Mouse (Mus musculus) brain, adult 2 months (tissue): Measurements from ENCODE around the gene Ypel4.

Experiments used
- DNase-seq: peaks from one replicate; pipeline ENCODE4 v3.0.0; 2011; ENCODE audit warnings: low read depth, low spot score

Ypel4 gene

DNA sequence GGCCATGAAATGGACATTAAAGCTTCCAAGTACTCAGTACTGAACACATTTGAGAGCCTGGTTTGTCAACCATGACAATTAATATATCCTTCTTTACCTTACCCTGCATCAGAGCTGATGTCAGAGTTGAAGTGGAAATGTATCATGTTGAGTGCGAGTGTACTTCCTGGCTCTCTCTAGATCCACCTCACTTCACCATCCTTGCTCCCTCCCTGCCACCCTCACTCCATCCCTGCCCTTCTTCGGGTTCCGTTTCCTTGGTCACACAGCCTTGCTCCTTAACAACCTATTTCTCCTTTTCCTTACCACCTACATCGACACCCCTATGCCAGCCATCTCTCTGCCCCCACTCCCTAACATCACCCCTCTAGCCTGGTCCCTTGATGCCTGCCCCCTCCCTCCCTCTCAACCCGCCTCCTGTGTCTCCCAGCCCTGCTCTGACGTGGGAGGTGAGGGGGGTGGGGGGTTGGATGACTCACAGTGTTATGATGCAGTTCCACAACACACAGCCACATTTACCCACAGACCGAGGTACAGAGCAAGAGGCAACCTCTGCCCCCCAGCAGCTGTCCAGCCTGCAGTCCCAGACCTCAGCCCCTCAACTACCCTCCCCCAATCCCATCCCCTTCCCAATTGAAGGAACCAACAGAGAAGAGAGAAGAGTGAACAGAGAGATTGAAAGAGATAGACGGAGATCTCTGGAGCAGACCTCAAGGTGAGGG, at the start of gene Ypel4:
Ypel4 (plus strand) TSS at position 480 of the 722 bp plus-strand sequence.
- DNase-seq: peak; percentile 96

DNA sequence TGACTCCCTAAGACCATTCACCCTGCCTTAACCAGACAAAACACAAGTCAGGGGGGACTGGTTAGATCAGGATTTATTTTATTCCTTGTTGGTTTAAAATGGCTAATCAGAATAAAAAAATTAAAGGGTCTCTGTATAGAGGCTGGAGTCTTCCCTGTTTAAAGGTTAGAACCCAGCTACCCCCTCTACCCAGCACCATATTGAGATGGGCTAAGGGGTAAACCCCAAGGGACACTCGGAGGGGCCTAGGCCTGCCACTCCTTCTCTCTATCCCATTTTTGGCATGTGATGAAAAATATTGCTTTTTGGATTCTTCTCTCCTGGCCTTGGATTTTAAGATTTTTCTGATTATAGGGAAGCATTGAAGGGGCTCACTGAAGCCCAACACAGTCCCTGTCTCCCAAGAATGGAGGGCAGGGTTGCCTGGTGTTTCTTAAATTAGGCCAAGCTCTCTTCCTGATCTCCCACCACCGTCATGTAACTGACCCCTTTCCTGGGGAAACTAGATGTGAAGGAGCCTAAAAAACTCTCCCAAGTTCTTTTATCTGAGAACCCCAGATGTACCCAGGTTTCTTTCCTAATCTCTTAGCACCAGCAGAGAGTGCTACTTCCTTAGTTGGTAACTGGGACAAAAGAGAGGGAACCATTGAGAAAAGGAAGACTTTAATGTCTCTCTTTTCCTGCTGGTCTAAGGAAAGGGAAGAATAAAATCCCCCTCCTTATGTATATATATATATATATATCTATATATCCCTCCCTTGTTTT, 45.6 kb upstream of the Ypel4 start:
- no peak for DNase-seq

DNA sequence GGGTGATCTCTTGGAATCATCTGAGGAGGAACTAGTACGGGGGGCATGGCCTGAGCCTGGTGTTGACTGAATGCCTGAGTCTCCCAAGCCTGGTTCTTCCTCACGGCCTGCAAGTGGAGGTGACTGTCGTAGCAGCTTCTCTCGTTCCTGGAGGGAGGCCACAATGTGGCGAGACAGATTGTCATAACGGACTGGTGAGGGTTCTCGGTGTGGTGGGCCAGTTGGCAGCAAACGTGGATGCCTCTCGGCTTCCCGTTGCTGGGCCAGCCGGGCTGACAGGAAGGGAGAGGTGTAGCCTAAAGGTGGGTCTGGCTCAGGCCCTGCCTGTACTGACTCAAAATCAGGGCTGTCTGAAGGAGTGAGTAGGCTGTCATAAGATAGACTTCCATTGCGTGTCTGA, 43.8 kb upstream of the Ypel4 start:
- DNase-seq: peak; percentile 47

DNA sequence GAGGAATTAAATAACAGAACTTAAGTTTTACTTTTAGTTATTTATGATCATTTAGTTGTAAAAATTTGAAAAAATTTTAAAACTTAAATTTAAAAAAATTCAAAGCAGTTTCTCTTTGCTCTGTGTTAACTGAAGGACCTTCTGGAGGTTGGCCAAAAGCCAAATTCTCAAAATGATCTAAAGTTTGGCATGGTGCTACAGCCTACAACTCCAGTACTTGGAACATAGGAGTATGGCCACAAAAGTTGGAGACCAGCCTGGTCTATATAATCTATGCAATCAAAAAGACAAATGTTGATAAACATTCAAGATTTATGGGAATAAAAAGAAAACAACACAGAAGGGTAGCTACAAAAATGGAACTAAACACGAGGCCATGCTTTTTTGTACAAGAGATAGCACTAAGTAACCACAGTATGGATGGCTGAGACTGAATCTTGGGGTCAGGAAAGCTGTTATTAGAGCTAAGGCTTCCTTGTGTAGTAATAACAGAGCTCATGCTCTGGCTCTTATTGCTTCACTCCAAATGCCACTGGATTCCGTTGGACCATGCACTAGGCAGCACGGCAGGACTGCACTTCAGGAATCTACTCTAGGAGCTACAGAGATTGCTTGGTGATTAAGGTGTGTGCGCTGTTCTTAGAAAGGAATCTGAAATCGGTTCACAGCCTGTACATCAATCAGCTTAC, 38.7 kb upstream of the Ypel4 start:
- DNase-seq: no peak

DNA sequence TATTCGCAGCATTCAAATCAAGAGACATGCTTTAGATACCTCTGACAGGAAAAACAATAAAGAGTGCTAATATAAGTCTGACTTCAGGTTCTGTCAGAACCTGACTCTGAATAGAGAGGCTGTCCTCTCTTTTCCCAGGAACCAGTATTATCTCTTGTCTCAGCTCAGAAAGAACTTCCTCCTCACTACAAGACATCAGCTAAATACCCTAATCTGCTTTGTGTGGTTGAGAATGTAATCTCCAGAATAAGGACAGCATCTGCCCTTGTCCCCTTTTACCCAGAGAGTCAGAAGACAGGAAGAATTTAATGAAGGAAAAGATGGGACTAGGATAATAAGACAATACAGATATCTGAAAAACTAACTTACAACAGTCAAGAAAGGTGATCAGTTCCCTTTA, 30.4 kb upstream of the Ypel4 start:
- DNase-seq: no peak

DNA sequence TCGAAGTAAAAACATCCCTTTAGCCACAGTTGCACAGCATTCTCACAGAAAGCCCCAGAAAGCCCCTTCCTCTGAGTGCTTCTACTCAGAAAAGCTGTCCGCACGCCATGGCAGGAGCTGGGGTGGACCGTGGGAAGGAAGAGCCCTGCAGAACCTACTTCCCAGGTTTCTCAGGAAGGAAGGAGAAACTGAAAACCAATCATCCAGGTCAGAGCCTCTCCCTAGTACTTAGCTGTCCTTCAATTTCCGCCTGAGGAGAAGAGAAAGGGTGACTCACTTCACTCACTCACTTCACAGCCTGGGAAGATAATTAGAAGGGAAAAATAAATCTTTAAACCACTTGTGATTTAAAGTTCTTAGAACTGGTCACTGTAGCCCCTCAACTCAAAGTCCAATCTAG, 29.5 kb upstream of the Ypel4 start:
- no peak for DNase-seq

DNA sequence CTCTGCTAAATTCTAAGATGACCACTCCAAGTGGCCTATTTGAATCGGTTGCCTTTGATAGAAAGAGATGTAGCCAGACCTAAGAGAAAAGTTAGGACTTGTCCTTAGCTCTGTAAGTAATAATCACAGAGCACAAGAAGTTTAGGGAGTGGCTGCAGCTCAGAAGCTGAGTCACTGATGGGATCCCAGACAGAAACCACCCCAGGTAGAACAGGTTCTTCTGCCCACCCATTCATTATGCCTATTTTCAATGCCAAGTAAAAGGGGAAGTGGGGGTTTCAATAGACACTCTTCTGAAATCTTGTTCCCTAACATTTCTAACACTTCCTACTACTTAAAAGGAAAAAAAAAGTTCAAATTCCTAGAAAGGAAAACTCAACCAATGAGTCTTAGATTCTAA, 28.6 kb upstream of the Ypel4 start:
- no peak for DNase-seq

DNA sequence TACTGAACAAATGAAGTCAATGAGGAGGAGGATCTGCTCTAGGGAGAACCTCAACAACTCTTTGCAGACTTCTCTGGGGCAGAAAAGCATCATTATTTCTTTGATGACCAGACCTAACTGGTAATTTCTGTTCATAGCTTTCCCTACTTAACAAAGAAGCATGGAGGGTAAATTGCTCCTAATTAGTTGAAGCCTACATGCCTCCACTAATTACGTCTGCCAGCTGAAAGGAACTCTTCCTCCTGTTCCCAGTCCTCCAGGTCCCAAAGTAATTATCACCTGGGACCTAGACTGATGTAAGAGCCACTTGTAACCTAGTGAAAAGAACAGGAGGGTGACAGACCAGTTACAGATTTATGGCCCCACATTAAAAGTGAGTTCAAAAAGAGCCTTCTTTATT, 26.3 kb upstream of the Ypel4 start:
- peak; percentile 16 for DNase-seq

DNA sequence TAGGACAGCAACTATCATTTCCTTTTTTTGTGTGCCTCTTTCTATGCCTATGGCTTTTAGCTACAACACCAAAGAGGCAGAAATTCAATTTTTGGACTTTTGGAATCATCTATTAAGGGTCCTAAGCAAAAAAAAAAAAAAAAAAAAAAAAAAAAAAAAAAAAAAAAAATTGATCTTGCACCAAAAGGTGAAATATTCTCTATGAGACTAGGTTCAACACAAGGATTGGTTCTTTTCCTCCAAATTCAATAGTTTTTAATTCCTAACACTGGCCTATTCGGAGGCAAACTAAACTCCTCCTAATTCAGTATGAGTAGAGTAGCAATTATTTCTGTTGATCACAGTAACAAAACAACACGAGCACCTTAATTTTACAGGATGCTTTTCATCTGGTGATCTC, 22.0 kb upstream of the Ypel4 start:
- no peak for DNase-seq

DNA sequence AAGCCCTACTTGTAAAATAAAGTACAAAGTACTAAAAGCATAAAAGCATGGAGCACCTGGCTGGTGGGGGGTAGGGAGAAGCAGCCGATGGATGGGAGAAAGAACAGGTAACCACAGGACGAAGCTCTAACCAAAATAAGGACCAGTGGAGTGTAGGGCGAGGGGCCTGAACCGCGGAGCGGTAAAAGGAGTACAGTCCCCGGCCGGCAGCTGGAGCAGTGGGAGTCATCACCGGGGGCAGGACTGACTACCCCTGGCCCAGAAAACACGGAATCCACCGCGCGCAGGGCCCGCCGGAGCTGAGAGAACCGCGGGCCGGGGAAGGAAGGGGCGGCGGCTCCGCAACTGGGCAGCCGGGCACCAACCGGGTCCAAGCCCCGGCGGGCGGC, 19.4 kb upstream of the Ypel4 start:
- DNase-seq: no peak

DNA sequence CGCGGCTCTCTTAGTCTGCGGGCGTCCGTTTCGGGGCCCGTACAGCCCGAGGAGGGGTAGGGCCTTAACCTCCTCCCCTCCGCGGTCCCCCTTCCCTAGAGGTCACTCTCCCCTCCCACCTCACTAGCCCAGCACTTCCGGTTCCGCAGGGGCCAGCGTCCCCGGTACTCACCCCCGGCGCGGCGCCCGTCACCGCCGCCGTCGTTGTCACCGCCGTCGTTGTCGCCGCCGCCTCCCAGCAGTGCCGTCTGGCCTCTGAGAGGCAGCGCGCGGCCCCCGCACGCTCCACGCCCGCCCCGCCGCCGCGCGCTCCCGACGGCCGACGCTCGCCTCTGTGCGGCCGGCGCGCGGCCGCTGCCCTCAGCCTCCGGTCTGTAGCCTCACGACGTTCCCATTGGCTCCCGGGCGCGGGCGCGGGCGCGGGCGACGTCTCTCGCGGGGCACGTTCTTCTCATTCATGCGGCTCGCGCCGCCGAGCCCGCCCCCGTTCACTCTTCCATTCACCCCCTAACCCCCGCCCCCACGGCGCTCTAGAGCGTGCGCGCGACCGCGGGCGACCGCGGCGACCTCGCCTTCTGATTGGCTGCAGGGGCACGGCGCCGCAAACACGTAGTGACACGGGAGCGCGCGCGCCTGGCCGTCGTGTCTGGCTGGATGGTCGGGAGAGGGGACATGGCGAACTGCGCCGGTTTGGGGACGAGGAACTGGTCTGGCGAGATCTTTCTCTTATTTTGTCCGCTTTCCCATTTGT, 18.9 kb upstream of the Ypel4 start, which contains the start of gene Zdhhc5:
Zdhhc5 (minus strand) TSS at position 370 of the 751 bp plus-strand sequence.
- DNase-seq: peak; percentile 99

DNA sequence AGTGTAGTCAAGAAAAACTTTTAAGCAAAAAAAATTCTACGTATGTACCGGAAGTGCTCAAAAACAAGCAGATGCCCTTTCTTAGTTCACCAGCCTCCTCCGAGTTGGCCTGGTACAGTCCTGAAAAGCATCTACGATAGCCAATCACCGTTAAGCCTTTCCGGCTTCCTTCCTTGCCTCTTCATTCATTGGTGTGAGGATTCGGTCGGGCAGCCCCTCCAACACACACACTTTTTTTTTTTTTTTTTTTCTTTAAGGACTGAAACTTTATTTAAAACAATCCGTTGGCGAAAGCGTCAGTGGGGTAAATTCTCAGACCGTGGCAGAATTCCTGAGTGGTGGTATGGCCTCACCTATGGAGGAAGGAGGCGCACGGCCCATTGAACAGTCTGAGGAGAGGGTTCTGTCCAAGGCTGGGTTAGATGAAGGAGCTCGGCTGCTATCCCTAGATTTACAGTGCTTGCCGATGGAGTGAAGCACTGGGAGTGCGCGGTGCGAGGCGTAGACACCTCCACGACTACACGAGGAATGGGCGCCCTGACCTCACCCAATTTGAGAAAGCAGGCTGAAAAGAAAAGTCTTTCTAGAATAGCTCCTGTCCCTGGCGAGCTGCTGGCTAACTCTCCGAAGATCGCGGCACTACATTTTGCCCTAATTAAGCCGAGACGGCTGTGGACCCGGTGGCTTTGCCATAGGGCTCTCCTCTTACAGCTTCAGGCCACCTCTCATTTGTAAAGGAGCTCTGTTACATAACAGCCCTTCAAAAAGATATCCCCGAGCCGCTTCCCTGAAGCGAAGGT, 18.1 kb upstream of the Ypel4 start:
- peak; percentile 100 for DNase-seq

DNA sequence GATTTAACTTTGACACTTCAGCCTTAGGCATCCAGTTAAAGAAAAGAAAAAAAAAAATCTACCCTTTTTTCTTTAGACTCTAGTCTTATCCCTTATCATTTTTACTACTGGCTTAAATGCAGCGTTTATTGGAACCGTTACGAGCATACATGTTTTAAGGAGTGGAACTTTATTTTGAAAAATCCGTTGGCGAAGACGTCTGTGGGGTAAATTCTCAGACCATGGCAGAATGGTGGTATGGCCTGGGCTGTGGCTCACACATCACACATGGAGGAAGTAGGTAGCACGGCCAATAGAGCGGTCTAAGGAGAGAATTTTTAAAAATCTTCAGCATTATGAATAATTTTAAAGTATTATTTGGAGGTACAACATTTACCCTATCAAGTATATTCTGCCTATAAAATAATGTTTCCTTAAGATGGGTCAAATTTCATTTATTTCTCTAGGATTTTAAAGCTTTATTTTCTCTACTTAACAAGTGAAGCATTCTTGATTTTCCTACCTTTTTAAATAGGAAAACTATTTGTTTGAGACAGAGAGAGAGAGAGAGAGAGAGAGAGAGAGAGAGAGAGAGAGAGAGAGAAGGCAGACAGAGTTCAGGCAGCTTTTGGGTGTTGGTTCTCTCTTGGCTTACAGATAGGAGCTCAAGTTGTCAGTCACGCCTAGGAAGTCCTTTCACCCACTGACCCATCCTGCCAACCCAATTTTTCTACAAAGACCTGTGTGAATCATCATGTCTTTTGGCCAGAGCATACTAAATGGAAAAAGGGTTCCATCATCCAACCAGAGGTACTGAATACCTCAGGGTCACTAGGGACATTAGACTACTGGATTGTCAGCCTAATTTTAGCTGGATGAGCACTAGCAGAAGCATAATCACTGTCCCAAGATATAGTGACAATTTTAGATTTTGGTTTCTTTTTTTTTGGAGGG, 17.2 kb upstream of the Ypel4 start:
- DNase-seq: no peak

DNA sequence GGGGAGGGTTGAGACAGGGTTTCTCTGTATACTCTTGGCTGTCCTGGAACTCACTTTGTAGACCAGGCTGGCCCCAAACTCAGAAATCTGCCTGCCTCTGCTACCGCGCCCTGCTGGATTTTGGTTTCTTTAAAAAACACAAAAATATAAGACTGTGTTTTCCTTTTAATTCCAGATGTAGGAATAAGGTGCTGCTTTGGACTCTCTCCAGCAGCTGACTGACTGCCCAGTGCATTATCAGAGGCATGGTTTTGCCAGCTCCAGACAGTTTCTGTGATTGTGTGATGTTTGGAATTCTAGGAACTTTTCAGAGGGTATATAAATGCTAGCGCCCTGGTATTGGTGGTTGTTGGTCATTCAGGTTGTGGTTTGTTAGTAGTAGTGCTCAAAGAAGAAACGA, 16.5 kb upstream of the Ypel4 start:
- DNase-seq: no peak

DNA sequence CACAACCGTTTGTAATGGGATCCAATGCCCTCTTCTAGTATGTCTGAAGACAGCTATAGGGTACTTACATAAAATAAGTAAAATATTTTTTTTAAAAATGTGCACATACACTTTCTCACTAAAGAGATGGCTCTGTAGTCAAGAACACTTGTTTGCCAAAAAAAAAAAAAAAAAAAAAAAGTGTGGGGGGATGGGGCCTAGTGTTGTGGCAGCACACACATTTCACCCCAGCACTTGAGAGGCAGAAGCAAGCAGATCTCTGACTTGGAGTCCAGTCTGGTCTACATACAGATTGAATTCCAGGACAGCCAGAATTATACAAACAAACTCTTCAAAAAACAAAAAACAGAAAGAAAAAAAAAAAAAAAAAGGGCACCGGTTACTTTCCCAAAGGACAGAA, 13.1 kb upstream of the Ypel4 start:
- no peak for DNase-seq

DNA sequence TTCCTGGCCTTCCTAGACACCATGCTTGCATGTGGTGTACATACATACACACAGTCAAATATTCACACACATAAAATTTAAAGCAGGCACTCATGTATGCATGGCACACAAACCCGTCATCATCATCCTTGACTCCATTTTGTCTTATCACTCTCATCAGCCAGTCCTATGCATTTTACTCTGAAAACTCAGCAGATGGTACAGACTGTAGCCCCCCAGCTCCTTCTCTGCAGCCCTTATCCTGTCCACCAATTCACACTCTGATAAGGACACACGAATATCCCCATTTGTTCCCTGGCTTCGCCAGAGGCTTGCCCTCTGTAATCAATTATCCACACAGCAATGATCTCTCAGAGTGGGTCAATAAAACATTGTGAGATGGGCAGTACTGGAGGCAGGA, 12.7 kb upstream of the Ypel4 start:
- DNase-seq: no peak

DNA sequence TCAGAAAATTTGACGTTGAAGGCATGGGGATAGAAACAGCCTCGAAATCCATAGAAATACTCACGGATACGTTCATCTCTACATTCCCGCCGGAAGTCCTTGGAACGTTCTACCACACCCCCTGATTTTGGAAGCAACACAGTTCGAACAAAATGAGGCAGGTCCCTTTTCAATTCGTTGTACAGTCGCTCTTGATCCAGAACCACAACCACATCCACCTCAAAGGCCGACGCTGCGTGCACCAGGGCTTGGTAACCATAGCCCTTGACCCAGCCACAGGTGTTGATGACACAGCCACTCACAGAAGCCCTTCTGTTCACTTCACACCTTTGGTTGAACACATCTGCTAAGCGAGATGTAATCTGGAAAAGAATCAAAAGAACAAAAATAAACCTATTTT, 10.0 kb upstream of the Ypel4 start:
- DNase-seq: no peak

DNA sequence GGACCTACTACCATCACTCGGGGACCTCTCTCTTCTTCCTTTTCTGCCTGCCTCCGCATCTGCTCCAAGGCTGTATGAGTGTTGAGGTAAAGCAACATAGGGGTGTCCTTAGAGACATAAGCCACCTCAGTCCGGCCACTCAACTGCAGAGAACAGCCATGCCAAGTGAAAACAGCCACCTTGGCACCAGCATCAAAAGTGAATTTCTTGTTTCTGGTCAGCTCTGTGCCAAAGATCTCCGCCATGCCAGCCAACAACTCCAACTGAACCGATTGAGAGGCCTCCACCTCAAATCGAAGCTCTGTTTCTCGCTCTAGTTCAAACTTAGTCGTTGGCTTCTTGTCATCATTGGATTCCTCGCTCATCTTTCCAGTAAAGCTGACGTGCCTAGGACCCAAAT, 8.1 kb upstream of the Ypel4 start:
- DNase-seq: no peak

DNA sequence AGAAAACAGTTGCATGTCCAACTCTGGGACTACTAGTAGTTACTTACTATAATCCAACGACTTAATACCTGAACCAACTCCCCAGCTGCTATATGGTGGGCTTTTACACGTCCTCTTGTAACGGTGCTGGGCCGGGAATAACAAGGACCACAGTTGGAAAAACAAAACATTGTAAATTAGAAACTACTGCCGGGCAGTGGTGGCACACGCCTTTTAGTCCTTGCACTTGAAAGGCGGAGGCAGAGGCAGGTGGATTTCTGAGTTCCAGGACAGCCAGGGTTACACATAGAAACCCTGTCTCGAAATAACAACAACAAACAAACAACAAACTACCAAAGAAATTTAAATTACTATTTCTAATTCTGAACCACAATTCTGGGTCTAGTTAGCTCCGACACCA, 7.1 kb upstream of the Ypel4 start:
- no peak for DNase-seq
